Mouse (Mus musculus) heart, embryonic 15.5 days (tissue): Measurements from ENCODE around the gene Olfr493. TPM values are rescaled to one million over a fixed set of nuclear protein-coding genes. Genes with fewer than 3 reads are reported as not detected.

Experiments used
- ATAC-seq: fragments of 200-750 bp; cut with Nextera tagmentation; replicated peaks from 2 replicates; pipeline ENCODE4 v1.8.0; 2017; ENCODE audit warnings: low read depth, moderate TSS enrichment; ENCODE audit not compliant: insufficient number of reproducible peaks, insufficient read depth, low FRiP score
- H3K27ac ChIP-seq: fragments of 300-500 bp; sonication (generic); 2 replicates; pipeline ENCODE4 v1.5.1; 2015; ENCODE audit warnings: mild to moderate bottlenecking, inconsistent platforms
- H3K27me3 ChIP-seq: fragments of 300-500 bp; sonication (generic); 2 replicates; pipeline ENCODE4 v1.6.1; 2015; ENCODE audit warnings: inconsistent platforms
- H3K36me3 ChIP-seq: fragments of 300-500 bp; sonication (generic); 2 replicates; pipeline ENCODE4 v1.6.1; 2015; ENCODE audit warnings: mild to moderate bottlenecking, inconsistent platforms
- H3K4me1 ChIP-seq: fragments of 300-500 bp; sonication (generic); replicated peaks from 2 replicates; pipeline ENCODE4 v1.6.1; 2015; ENCODE audit warnings: inconsistent platforms
- H3K4me2 ChIP-seq: fragments of 300-500 bp; sonication (generic); 2 replicates; pipeline ENCODE4 v1.6.1; 2015; ENCODE audit warnings: inconsistent platforms, mild to moderate bottlenecking, moderate library complexity
- H3K4me3 ChIP-seq: fragments of 300-500 bp; sonication (generic); 2 replicates; pipeline ENCODE4 v1.5.1; 2015; ENCODE audit warnings: mild to moderate bottlenecking, inconsistent platforms
- H3K9ac ChIP-seq: fragments of 300-500 bp; sonication (generic); 2 replicates; pipeline ENCODE4 v1.6.1; 2015; ENCODE audit warnings: mild to moderate bottlenecking, inconsistent platforms
- H3K9me3 ChIP-seq: fragments of 300-500 bp; sonication (generic); replicated peaks from 2 replicates; pipeline ENCODE4 v1.6.1; 2016; ENCODE audit warnings: inconsistent platforms
- WGBS: fragments of 180-500 bp; shearing (Covaris S2); methylation state at CpG from one replicate; pipeline ENCODE4 v1.1.7; 2015; ENCODE audit warnings: mixed read lengths; 5-methylcytosine and 5-hydroxymethylcytosine counted together
- polyA plus RNA-seq: library from polyadenylated mRNA; unstranded; fragments of >200 nt; fragmentation: Nextera tagmentation; extraction: Ambion mirVana; gene quantifications from 2 replicates; pipeline ENCODE4 v1.2.1, GENCODE M21; 2015

Olfr493 gene
- not detected in 2 replicates for polyA plus RNA-seq

GRCm38 (mm10) chr7:108346879-108347278 is at the start of gene Olfr493:
Gene Olfr493 (minus strand): TSS chr7:108346979.
- ATAC-seq = no peak
- Histone ChIP-seq H3K9ac (no peak within 1 kb of the TSS), H3K9me3 (no peaks in the 10 kb centered on the region), H3K27me3 (no peaks in the 10 kb centered on the region), H3K27ac (no peak within 1 kb of the TSS), H3K4me1 (no peaks in the 10 kb centered on the region), H3K4me2 (no peak within 1 kb of the TSS), H3K36me3 (no peaks in the 10 kb centered on the region), H3K4me3 (no peak within 1 kb of the TSS)
- WGBS = 58% methylated on average over 1 of the region's 1 CpGs

- H3K4me3 ChIP-seq = no peak within 1 kb of the TSS
- H3K36me3 ChIP-seq = no peaks in the 10 kb centered on the region
- no peaks in the 10 kb centered on the region for H3K4me1 ChIP-seq
- WGBS = 49% methylated on average over 1 of the region's 1 CpGs
- no peak within 1 kb of the TSS for H3K9ac ChIP-seq
- H3K9me3 ChIP-seq = no peaks in the 10 kb centered on the region
- no peak for ATAC-seq
- no peak within 1 kb of the TSS for H3K4me2 ChIP-seq
- no peak within 1 kb of the TSS for H3K27ac ChIP-seq
- no peaks in the 10 kb centered on the region for H3K27me3 ChIP-seq
Measured at GRCm38 (mm10) chr7:108392867-108393266, 46.1 kb upstream of the Olfr493 start, which contains the start of gene Olfr495. Gene Olfr495 (plus strand): TSS chr7:108393167.

GRCm38 (mm10) chr7:108365035-108365434 is 18.3 kb upstream of the Olfr493 start, which contains the start of gene Olfr494:
Gene Olfr494 (plus strand): TSS chr7:108365335.
- Histone ChIP-seq H3K36me3 (no peaks in the 10 kb centered on the region), H3K4me3 (no peak within 1 kb of the TSS), H3K9me3 (no peaks in the 10 kb centered on the region), H3K4me1 (no peaks in the 10 kb centered on the region), H3K4me2 (no peak within 1 kb of the TSS), H3K27ac (no peak within 1 kb of the TSS), H3K27me3 (no peaks in the 10 kb centered on the region), H3K9ac (no peak within 1 kb of the TSS)
- ATAC-seq = no peak
- WGBS = 65% methylated on average over 3 of the region's 3 CpGs

GRCm38 (mm10) chr7:108323574-108323973 is 23.2 kb downstream of the Olfr493 start, which contains the start of gene Olfr492:
Gene Olfr492 (minus strand): TSS chr7:108323674.
- Histone ChIP-seq H3K9me3 (no peaks in the 10 kb centered on the region), H3K4me2 (no peak within 1 kb of the TSS), H3K9ac (no peak within 1 kb of the TSS), H3K4me1 (no peaks in the 10 kb centered on the region), H3K27ac (no peak within 1 kb of the TSS), H3K4me3 (no peak within 1 kb of the TSS), H3K27me3 (no peaks in the 10 kb centered on the region), H3K36me3 (no peaks in the 10 kb centered on the region)
- WGBS = 72% methylated on average over 2 of the region's 2 CpGs
- ATAC-seq = no peak

- Histone ChIP-seq H3K9ac (no peak within 1 kb of the TSS), H3K4me3 (no peak within 1 kb of the TSS), H3K27me3 (no peaks in the 10 kb centered on the region), H3K4me1 (no peaks in the 10 kb centered on the region), H3K27ac (no peak within 1 kb of the TSS), H3K9me3 (no peaks in the 10 kb centered on the region), H3K4me2 (no peak within 1 kb of the TSS), H3K36me3 (no peaks in the 10 kb centered on the region)
- ATAC-seq = no peak
- 48% methylated on average over 1 of the region's 1 CpGs for WGBS
Measured at GRCm38 (mm10) chr7:108313151-108313550, 33.6 kb downstream of the Olfr493 start, which contains the start of gene Olfr491. Gene Olfr491 (plus strand): TSS chr7:108313451.

Other genes starting within 250 kb of the Olfr493 start
- 0.08 TPM in 1 of 2 replicates, not detected in the other for gene Olfr482, start 249.4 kb downstream of the Olfr493 start, polyA plus RNA-seq
- not detected in 2 replicates for gene Olfr483, start 246.1 kb downstream of the Olfr493 start, polyA plus RNA-seq
- not detected in 2 replicates for gene Olfr484, start 219.5 kb downstream of the Olfr493 start, polyA plus RNA-seq
- gene Olfr485, start 187.1 kb downstream of the Olfr493 start, polyA plus RNA-seq = not detected in 2 replicates
- gene Olfr486, start 174.2 kb downstream of the Olfr493 start, polyA plus RNA-seq = not detected in 2 replicates
- gene Olfr487, start 132.3 kb downstream of the Olfr493 start, polyA plus RNA-seq = not detected in 2 replicates
- gene Olfr488, start 88.6 kb downstream of the Olfr493 start, polyA plus RNA-seq = not detected in 2 replicates
- not detected in 2 replicates for gene Olfr490, start 58.0 kb downstream of the Olfr493 start, polyA plus RNA-seq
- not detected in 2 replicates for gene Olfr491, start 33.5 kb downstream of the Olfr493 start, polyA plus RNA-seq
- gene Olfr492, start 23.3 kb downstream of the Olfr493 start, polyA plus RNA-seq = not detected in 2 replicates
- not detected in 2 replicates for gene Olfr494, start 18.4 kb upstream of the Olfr493 start, polyA plus RNA-seq
- gene Olfr495, start 46.2 kb upstream of the Olfr493 start, polyA plus RNA-seq = not detected in 2 replicates
- gene Olfr497, start 73.4 kb upstream of the Olfr493 start, polyA plus RNA-seq = not detected in 2 replicates
- not detected in 2 replicates for gene Olfr498, start 118.3 kb upstream of the Olfr493 start, polyA plus RNA-seq
- not detected in 2 replicates for gene Olfr502, start 178.1 kb upstream of the Olfr493 start, polyA plus RNA-seq
- not detected in 2 replicates for gene Olfr503, start 197.5 kb upstream of the Olfr493 start, polyA plus RNA-seq
- not detected in 2 replicates for gene Olfr504, start 218.8 kb upstream of the Olfr493 start, polyA plus RNA-seq